Mouse (Mus musculus): Measurements from ENCODE around the gene Akt3.

DNA sequence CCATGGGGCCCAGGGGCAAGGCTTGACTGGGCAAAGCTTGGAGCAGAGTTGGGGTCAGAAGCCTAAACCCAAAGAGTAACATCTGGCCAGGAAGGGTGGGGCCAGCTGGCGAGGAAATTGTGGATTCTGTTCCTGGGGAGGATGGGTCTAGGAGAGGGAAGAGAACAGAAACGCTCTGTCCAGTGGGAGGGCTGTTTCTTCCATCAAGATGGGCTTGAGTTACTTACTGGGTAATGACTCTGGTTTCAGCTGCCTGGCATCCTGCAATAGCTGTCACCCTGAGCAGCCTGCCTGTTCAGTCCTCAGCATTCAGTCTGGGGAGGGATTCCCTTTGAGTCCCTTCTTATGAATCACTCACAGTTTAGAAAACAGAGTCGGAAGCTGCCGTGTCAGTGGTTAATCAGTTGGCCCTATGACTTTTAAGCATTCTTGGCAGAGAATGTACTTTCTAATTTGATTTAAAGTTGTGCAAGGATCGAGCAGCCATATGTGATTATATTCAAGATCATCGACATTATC lies 243.0 kb downstream of the Akt3 start:
- no peak for TF ChIP-seq CTCF (IDR thresholded peaks at IDR 0.05; ENCODE audit: insufficient read depth, low read length)
- no peak for TF ChIP-seq POLR2A (IDR thresholded peaks at IDR 0.05; ENCODE audit: borderline replicate concordance, extremely low read depth, low read depth, low read length)

Data from lung, adult 2 months (tissue).